Mouse (Mus musculus) CH12.LX (cell line): ENCODE measurements at regions not wholly inside any gene's neighbourhood (a gene's known extent, or its start where the extent isn't known, plus 50 kb on each side); places are given as distances from the start of the nearest gene placed in this dataset.

Experiments used
- CTCF ChIP-seq, 2 experiments: IDR thresholded peaks in 1 of 2; conservative IDR thresholded peaks in 1 of 2; 2 replicates each; pipeline ENCODE4 v1.5.1; 2011 to 2012; ENCODE audit warnings: low read depth in 2 of 2, low read length in 2 of 2, improper control_type of control experiment in 1 of 2, inconsistent platforms in 1 of 2, mild to moderate bottlenecking in 1 of 2, moderate library complexity in 1 of 2
- RCOR1 ChIP-seq: conservative IDR thresholded peaks from 2 replicates; pipeline ENCODE4 v1.6.1; 2012; ENCODE audit warnings: low read depth, mild to moderate bottlenecking, inconsistent platforms, low read length, improper control_type of control experiment

- no peak for TF ChIP-seq CTCF (conservative IDR thresholded peaks at IDR 0.05 in 1 of 2, IDR thresholded peaks at IDR 0.05 in 1 of 2; ENCODE audit: low read depth in 2 of 2, low read length in 2 of 2)
- TF ChIP-seq RCOR1, result no peak
Observed at GRCm38 (mm10) chr12:32531216-32531615, 152.7 kb downstream of the Ccdc71l start.
